Mouse (Mus musculus) cortical plate, adult 2 months (tissue): ENCODE measurements around the gene Sbk1.
"Not testable (repeated sequence)": the region's sequence is repeated elsewhere in the genome, so short reads cannot be mapped to it uniquely, and the experiment has no call there.

Experiments
- CTCF ChIP-seq: fragments of 200-500 bp; IDR thresholded peaks from 2 replicates; pipeline ENCODE4 v1.5.1; 2011; ENCODE audit warnings: mild to moderate bottlenecking, control low read depth, low read length; ENCODE audit not compliant: insufficient read depth; ENCODE audit errors: extremely low read depth
- POLR2A ChIP-seq: fragments of 200-500 bp; IDR thresholded peaks from 2 replicates; pipeline ENCODE4 v1.6.1; 2011; ENCODE audit warnings: mild to moderate bottlenecking, low read length, control low read depth; ENCODE audit not compliant: insufficient read depth; ENCODE audit errors: extremely low read depth

GRCm38 (mm10) chr7:126282683-126282990 lies 10.2 kb downstream of the Sbk1 start:
- TF ChIP-seq POLR2A, CTCF: not testable (repeated sequence)
